Mouse (Mus musculus) adrenal gland (tissue): ENCODE data around the gene Hif3a.

ENCODE experiments used
- intact Hi-C: fragments of 180-260 bp; cut with DNase I; formaldehyde crosslinking; loops from one replicate; pipeline ENCODE4 v1.15.1; 2025

Gene Hif3a

DNA sequence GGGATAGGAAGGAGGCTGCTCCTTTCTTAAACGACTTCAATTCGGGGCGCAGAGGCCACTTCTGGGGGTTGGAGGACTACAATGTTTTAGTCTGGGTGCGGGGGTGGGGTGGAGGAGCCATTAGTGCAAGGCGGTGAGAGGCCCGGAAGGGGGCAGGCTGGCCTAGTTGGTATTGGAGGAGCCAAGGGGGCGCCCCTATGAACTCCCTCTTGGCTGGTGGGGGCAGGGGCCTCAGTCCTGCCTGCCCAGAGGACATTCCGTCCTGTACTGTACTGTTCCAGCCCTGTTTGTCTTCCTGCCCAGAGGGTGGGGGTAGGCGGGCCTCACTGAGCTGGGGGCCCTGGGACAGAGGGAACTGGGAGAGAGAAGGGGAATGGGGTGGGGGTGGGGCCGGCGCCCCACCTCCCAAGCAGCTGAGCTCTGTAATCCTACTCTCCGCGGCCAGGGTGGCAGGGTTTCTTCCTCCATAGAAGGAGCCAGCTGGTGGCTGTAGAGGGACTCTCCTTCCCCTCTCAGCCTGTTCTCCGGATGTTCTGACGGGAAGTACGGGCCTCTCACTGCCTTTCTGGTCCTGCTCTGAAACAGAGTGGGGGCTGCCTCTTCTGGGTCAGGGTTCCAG lies 4.0 kb downstream of the Hif3a start:
- intact Hi-C loops, result no loop called here

DNA sequence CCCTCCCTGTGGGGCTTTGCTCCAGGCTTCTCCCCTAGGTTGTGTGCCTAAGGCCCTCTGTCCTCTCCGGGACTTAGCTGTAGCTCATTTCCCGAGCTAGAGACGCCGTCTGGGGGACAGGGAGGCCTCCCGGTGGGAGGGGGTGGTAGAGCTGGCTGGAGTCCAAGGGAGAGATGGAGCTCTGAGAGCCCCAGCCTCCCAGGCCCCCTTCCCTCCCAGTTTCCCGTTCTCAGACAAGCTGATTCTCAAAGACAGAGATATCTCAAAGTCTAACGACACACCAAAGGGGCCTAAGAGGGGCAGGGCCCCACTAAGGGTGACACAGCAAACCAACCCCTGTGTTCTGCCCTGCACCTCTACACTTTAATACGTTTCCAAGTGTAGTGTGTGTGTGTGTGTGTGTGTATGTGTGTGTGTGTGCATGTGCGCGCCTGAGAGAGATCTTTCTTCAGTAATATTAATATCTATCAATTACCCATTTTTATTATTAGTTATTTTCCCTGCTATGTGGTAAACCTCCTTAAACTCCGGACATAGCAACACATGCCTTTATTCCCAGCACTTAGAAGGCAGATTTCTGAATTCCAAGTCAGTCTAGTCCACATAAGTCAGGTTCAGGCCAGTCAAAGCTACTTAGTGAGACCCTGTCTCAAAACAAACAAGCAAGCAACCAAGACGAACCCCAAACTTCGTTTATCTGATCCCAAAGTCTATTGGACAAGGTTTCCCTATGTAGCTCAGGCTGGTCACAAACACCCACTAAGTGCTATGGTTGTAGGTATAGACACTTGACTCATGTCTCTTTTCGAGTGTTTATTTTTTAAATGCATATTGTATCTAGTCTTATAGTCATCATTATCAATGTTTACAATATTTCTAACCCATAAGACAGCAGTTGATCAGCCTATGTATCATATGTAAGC lies 5.4 kb downstream of the Hif3a start:
- intact Hi-C loops, result no loop called here

DNA sequence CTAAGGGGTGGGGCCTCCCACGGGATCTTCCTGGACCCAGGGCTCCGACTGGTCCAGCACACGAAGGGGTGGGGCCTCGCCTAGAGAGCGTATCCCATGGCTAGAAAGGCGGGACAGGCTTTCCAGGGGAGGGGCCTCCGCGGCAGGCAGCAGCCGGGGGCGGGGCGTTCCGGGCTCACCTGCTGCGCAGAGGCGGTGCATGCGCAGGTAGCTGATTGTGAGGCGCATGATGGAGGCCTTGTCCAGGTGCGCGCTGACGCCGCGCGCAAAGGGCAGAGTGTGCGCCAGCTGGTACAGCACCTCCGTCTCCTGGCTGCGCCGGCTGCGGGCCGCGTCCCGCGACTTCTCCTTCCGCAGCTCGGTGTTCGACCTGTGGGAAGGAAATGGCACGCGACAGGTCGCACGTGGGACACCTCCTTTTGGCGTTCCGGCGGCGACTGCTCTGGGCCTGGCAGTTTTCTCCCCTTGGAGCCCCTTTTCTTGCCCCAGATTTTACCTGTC lies 6.1 kb downstream of the Hif3a start:
- intact Hi-C loops, result no loop called here

DNA sequence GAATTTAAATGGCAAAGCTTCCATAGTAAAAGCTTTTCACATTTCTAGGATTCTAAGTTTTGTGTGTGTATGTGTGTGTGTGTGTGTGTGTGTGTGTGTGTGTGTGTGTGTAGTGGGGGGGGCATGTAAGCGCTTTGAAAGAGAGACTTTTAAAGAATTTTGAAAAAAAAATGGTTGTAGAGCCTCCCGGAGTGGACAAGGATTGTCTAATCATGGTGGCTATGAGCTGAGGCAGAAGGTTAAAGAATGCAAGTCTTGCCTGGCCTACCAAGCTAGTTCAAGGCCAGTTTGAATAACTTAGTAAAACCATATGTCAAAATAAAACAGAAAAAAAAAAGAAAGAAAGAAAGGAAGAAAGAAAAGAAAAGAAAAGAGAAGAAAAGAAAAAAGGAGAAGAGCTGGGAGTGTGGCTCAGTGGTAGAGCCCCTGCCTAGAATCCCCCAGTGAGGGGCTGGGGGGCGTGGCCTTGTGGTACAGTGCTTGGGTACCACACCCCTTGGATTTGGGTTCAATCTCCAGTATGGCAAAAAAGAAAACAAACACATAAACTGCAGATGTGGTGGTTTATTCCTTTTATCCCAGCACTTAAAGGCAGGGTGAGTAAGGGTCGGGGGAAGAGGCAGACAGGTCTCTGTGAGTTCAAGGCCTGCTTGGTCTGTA lies 6.8 kb downstream of the Hif3a start:
- intact Hi-C loops, result no loop called here

DNA sequence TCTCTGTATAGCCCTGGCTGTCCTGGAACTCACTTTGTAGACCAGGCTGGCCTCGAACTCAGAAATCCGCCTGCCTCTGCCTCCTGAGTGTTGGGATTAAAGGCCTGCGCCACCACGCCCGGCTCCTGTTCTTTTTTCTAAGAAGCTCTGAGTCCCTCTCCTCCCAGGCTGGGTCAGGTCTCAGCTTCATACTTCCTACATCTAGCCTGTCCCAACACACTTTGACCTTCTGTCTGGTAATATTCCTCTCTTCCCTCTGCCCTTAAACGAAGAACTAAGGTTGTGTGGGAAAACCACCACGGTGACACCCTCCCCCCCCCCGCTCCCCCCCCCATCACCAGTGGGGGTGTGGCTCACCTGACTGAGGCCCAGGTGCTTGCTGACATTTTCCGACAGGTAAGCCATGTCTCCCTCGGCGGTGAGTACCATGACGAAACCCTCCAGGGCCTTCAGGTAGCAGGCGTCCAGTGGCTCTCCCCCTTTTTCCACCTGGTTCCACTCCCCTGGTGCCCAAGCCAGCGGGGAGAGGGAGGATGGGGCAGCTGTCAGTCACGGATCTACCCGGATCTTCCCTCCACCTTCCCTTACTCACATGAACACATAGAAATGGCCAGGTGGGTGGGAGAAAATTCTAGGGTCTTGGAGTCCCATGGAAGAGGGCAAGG lies 7.8 kb downstream of the Hif3a start:
- intact Hi-C loops, result loop anchor here (5.0 kb wide), 1 partner anchor 52 kb away; no protein-coding TSS in a partner anchor

DNA sequence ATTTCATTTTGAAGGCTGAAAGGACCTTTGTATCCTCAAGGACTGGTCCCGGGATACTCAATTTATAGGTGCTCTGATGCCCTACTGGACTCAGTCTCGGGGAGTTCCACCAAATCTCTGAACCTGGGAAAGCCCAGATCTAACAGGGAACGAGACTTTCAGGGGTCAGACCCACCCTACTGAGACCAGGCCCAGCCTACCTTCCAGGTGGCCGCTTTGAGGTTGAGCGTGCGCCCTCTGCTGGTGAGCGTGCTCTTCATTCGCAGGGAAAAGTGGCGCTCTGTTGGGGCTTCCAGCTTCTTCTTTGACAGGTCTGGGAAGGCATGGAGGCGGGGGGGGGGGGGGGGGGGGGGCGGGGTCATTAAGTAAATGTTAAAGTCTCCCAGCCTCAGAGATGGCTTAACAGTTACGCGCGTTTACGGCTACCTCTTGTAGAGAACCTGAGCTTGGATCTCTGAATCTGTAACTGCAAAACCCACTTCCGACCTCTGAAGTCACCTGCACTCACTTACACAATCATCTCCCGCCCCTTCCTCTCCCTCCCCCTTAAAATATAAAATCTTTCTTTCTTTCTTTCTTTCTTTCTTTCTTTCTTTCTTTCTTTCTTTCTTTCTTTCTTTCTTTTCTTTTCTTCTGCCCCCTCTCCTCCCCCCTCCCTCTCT lies 11.2 kb downstream of the Hif3a start:
- intact Hi-C loops, result loop anchor here (5.0 kb wide), 1 partner anchor 49 kb away; no protein-coding TSS in a partner anchor

DNA sequence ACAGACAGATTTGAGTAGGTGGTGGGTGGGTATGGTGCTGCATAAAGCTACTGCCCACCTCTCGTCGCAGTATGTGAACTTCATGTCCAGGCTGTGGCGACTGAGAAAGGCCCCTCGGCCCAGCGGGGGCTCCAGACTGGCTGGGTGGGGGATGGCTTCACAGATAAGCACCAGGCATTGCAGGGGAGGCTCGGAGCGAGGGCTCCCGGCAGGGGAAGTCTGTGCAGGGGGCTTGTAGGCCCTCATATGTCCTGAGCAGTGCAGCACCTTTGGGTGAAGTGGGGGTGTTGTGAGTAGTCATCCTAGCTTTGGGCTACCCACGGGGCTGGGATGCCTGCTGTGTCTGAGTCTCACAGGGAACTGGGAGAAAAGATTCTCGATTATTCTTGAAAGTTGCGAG lies 11.7 kb downstream of the Hif3a start:
- intact Hi-C loops, result loop anchor here (5.0 kb wide), 1 partner anchor 48 kb away; no protein-coding TSS in a partner anchor

DNA sequence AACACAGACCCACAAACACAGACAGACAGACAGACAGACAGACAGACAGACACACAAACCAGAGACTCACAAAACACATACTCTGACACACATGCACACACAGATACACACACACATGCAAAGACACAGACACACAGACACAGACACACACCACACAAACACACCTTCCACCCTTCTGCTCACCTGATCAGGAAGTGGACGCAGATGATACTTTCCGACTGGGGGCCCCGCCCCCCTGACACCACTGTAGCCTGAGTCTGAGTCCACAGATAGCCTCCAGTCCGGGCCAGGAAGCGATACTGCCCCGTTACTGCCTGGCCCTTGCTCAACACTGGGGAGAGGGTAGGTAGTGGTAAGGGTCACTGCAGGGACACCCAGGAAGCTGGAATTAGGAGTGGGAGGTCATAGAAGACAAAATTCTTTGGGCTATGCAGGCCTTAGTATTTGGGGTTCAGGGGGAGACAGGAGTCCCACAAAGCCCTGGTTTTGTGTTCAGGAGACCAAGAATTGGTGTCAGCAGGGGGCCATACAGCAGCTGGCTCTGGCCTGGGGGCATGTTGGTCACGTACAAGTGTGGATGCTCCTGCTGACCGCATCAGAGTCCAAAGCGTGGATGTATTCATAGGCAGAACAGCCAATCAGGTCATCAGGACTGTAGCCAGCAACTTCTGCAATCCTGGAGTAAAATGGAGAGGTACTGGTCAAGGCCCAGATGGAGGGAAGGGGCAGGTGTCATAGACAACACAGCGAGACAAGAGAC lies 13.6 kb downstream of the Hif3a start:
- intact Hi-C loops, result no loop called here

DNA sequence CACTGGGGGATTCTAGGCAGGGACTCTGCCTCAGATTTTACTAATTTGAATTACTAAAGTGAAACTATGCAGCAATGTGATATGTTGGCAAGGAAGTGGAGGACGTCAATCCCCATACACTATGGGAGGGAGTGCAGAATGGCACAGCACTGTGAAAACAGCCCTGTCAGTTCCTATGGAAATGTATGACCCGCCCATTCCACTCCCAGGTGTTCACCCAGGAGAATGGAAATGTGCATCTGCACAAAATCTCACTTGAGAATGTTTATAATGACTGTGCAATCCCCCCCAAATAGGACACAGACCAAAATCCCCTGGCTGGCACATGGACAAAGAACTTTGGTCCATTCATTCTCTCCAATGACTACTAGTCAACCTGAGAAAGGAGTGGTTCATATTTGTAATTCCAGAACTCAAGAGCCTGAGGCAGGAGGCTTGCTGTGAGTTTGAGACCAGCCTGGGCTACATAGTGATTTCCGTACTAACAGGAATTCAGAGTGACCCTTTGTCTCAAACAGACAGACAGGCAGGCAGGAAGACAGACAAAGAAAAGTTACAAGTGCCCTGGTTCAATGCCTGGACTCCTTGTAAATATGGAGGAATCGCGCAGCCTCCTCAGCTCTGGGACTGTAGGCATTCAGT lies 15.1 kb downstream of the Hif3a start:
- intact Hi-C loops, result no loop called here

DNA sequence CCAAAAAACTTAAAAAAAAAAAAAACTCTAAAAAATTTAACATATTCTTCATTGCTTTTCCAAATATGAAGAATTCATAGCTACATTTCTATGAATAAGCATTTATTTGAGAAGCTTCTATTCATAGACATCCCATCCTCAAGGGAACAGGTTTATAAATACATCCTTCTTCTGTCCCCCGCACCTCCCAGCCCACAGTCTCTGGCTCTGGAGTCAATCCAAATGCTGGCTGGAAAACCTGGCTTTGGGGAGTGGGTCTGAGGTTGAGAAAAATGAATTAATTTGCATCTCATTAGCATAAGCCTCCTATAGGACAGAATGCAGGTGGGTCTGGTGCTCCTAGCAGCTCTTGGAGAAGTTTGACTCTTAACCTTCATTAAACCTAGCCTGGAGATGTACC lies 16.5 kb downstream of the Hif3a start:
- intact Hi-C loops, result no loop called here

DNA sequence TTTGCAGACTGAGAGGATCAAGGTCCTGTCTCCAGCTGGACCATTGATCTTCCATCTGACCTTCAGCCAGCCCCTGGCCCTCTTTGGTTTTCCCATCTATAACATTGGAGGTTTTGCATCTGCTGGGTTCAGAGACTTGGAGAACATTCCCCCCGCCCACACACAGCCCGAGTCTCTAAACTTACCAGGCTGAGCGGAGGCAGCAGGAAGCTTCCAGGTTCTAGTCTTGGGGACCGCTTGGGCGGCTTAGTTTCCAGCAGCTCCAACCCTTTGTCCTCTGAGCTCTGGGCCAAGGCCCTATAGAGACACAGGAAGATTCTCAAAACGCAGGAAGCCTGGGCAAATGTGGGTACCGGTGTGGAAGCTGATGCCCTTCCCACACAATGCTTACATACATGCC lies 22.9 kb downstream of the Hif3a start:
- intact Hi-C loops, result no loop called here

DNA sequence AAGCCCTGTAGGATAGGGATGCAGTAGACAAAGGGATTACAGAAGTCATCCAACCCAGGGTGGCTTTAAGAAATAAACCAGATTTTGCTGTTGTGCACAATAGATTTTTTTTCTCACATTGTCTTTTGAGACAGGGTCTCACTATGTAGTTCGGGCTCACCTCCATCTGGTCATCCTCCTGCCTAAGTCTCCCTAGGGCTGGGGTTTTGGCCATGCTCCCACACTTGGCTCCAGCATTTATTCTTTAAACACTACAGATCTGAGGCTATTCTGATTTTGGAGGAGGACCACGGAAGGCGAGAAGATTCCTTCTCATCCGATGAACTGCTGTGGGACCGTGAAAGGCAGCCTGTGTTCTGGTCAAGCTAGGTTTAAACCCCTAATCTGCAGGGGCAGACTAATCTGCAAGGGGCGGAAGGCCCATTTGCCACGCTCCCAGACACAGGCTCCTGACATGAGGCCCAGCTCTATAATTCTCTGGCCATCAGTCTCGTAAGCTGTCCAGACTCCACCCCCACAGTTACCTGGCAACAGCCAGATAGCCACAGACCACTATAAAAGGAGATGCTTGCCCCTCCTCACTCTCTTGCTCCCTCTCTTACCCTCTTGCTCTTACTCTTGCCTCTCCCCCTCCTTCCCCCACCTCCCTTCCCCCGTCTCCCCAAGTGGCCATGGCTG lies 24.1 kb downstream of the Hif3a start:
- intact Hi-C loops, result no loop called here

DNA sequence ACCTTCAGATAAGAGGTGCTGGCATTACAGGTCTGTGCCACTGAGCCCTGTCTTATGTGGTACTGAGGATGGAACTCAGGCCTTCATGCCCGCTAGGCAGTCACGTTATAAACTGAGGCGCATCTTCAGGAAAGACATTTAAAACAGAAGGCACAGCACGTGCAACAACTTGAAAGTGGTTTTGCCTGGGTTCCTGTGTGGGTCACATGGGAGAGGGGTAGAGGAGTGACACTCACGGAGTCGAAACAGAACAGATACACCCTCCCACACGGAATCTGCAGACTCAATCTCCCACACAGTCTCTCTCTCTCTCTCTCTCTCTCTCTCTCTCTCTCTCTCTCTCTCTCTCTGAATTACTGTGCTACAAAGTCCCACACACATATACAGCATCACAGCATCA lies 32.0 kb downstream of the Hif3a start:
- intact Hi-C loops, result no loop called here

DNA sequence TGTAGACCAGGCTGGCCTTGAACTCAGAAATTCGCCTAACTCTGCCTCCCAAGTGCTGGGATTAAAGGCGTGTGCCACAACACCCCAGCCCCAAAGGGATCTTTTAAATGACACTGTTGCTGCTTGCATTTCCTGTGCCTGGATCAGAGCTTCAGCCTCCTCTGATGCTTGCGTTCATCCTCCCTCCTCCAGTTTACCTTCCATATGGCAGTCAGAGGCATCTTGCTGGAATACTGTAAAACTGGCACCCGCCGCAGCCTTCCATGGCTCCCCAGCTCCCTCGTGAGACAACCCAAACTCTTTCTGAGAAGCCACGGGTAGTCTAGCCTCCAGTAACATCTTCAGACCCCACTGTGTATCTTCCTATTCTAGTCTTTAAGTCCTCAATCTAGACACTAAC lies 33.3 kb downstream of the Hif3a start:
- intact Hi-C loops, result no loop called here

DNA sequence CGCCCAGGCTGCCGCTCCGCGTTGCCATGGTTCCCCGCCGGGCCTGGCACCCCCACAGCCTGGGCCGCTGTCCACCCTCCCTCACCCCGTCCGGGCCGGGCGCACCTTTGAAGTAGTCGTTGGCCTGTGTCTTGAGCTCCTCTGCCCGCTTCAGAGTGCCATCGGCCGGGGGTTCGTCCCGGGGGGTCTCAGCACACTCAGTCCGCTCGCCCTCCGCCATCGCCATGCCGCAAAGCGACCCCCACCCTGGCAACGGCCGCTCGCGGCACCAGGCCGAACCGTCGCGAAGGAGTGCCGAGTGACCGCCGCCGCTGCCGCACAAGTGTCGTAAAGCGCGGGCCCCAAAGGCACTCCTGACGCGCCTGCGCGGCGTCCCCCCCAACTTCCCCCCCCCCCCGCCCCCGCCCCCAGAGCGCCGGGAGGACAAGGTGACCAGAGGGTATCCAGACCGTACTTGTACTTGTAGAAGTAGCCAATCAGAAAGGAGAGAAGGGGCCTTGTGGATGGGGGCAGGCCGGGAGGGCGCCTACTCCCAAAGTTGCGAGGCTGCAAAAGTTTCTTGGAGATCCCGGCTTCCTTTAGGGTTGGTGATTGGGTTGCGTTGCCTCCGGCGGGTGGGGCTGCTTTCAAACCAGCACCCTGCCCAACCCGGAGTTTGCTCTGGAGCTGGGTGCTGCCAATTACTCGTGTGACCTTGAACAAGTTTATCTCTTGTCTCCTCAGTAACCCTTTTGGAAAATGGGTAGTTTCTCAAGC lies 34.5 kb downstream of the Hif3a start, which contains the start of gene Ppp5c:
TSS of gene Ppp5c (minus strand) at position 337 of the 756 bp plus-strand sequence.
- intact Hi-C loops, result no loop called here

DNA sequence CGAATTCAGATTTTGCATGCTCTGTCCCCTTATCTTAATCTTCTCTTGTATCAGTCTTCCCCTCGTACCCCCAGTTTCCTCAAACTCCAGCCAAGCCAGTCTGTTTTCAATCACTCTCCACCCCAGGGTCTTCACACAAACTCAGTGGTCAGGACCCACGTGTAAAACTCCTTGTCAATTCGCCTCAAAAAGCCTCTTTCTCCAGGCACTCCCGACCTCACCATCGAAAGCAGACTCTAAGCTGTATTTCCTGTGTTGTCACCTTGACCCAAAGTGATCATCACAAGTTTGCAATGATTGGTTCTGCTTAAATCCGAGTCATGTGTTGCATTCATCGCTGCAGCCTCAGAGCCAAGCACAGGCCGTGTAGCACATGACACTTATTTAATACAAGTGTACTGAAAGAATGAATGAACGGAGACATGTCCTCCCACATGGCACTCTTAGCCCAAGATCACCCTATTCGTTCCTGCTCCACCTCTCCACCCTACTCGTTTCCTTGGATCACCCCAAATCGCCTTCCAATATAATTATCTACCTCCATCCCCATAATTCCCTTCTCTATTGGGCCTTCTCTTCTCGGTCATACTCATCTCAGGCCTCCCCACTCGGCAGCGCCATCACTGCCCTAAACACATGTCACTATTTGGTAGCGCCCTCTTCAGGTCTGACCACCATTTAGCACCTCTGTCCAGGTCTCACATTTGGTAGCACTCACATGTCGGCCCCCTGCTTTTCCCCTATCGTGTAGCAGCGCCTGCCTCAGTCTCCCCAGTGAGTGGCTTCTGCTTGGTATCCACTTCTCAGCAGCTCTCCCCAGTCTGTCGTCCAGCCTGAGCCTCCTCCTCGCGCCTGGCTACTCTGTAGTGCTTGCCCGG lies 35.3 kb downstream of the Hif3a start:
- intact Hi-C loops, result no loop called here
